Mouse (Mus musculus) kidney, embryonic 16.5 days (tissue): ENCODE data around the gene Ptafr. TPM values are rescaled to one million over a fixed set of nuclear protein-coding genes. Genes with fewer than 3 reads are reported as not detected.

ENCODE experiments used
- ATAC-seq: fragments of 200-750 bp; cut with Nextera tagmentation; 2 replicates; pipeline ENCODE4 v1.8.0; 2017; ENCODE audit warnings: moderate TSS enrichment; ENCODE audit not compliant: low FRiP score, low TSS enrichment
- H3K27ac ChIP-seq: fragments of 300-500 bp; sonication (generic); 2 replicates; pipeline ENCODE4 v1.5.1; 2014; ENCODE audit warnings: low read length
- H3K27me3 ChIP-seq: fragments of 300-500 bp; sonication (generic); 2 replicates; pipeline ENCODE4 v1.6.1; 2014; ENCODE audit warnings: low read length, control low read depth, mixed read lengths; ENCODE audit not compliant: insufficient read depth
- H3K36me3 ChIP-seq: fragments of 300-500 bp; sonication (generic); 2 replicates; pipeline ENCODE4 v1.6.1; 2014; ENCODE audit warnings: low read length, control low read depth, mixed read lengths; ENCODE audit not compliant: insufficient read depth
- H3K4me1 ChIP-seq: fragments of 300-500 bp; sonication (generic); 2 replicates; pipeline ENCODE4 v1.6.1; 2014; ENCODE audit warnings: low read length, control low read depth, mixed read lengths; ENCODE audit not compliant: insufficient read depth
- H3K4me2 ChIP-seq: fragments of 300-500 bp; sonication (generic); replicated peaks from 2 replicates; pipeline ENCODE4 v1.6.1; 2014; ENCODE audit warnings: low read depth, low read length
- H3K4me3 ChIP-seq: fragments of 300-500 bp; sonication (generic); 2 replicates; pipeline ENCODE4 v1.5.1; 2014; ENCODE audit warnings: mild to moderate bottlenecking, low read length
- H3K9ac ChIP-seq: fragments of 300-500 bp; sonication (generic); replicated peaks from 2 replicates; pipeline ENCODE4 v1.6.1; 2014; ENCODE audit warnings: low read length
- H3K9me3 ChIP-seq: fragments of 300-500 bp; sonication (generic); 2 replicates; pipeline ENCODE4 v1.6.1; 2016; ENCODE audit warnings: low read length, control low read depth
- WGBS: fragments of 180-500 bp; shearing (Covaris S2); extraction: QIAGEN DNeasy Blood & Tissue Kit; methylation state at CpG from one replicate; pipeline ENCODE4 v1.1.7; 2014; 5-methylcytosine and 5-hydroxymethylcytosine counted together
- polyA plus RNA-seq: library from polyadenylated mRNA; unstranded; fragments of >200 nt; fragmentation: Nextera tagmentation; extraction: Ambion mirVana; gene quantifications from 2 replicates; pipeline ENCODE4 v1.2.1, GENCODE M21; 2015

Ptafr gene
- polyA plus RNA-seq, 1 experiment from 2014 or later = 0.29 TPM

- Histone ChIP-seq H3K4me1 (no peaks in the 10 kb centered on the region), H3K9me3 (no peaks in the 10 kb centered on the region), H3K36me3 (no peaks in the 10 kb centered on the region), H3K4me2 (no peak overlapping the region), H3K9ac (no peak overlapping the region), H3K27ac (no peak overlapping the region), H3K27me3 (no peaks in the 10 kb centered on the region), H3K4me3 (no peak overlapping the region)
- ATAC-seq = no peak
- 86% methylated on average over 5 of the region's 5 CpGs for WGBS
These were observed 60.3 kb downstream of the Ptafr start for GRCm38 (mm10) chr4:132624034-132624657.

- Histone ChIP-seq H3K9me3 (no peaks in the 10 kb centered on the region), H3K9ac (no peak overlapping the region), H3K27ac (no peak overlapping the region), H3K36me3 (no peaks in the 10 kb centered on the region), H3K27me3 (no peaks in the 10 kb centered on the region), H3K4me3 (no peak overlapping the region), H3K4me1 (no peaks in the 10 kb centered on the region), H3K4me2 (no peak overlapping the region)
- no peak for ATAC-seq
- 16% methylated on average over 2 of the region's 2 CpGs for WGBS
These were observed 65.0 kb downstream of the Ptafr start for GRCm38 (mm10) chr4:132628830-132629229.

Other genes starting within 250 kb of the Ptafr start
- 75.8 and 77.0 TPM in 2 replicates for gene Trnau1ap, start 234.5 kb upstream of the Ptafr start, polyA plus RNA-seq
- 89.6 and 92.7 TPM in 2 replicates for gene Rcc1, start 210.5 kb upstream of the Ptafr start, polyA plus RNA-seq
- gene Phactr4, start 141.6 kb upstream of the Ptafr start, polyA plus RNA-seq = 23.7 and 32.8 TPM in 2 replicates
- 21.0 and 22.2 TPM in 2 replicates for gene Med18, start 100.1 kb upstream of the Ptafr start, polyA plus RNA-seq
- gene Sesn2, start 53.6 kb upstream of the Ptafr start, polyA plus RNA-seq = 20.4 and 21.2 TPM in 2 replicates
- gene Atpif1, start 30.4 kb upstream of the Ptafr start, polyA plus RNA-seq = 1,057 and 1,144 TPM in 2 replicates
- gene Dnajc8, start 28.5 kb upstream of the Ptafr start, polyA plus RNA-seq = 159 and 164 TPM in 2 replicates
- gene Eya3, start 74.9 kb downstream of the Ptafr start, polyA plus RNA-seq = 29.2 and 31.6 TPM in 2 replicates
- 4.7 and 7.3 TPM in 2 replicates for gene Xkr8, start 168.5 kb downstream of the Ptafr start, polyA plus RNA-seq
- gene Smpdl3b, start 193.2 kb downstream of the Ptafr start, polyA plus RNA-seq = 9.3 and 11.6 TPM in 2 replicates
- gene Rpa2, start 204.3 kb downstream of the Ptafr start, polyA plus RNA-seq = 108 and 109 TPM in 2 replicates
- gene Themis2, start 232.3 kb downstream of the Ptafr start, polyA plus RNA-seq = 0.92 and 1.1 TPM in 2 replicates